Mouse (Mus musculus): ENCODE data around the gene Hoxb5.

The Hoxb5 gene

GRCm38 (mm10) chr11:96272024-96272921 is 30.9 kb upstream of the Hoxb5 start:
- DNase-seq (ENCODE audit: low spot score): no peak

- no peak for DNase-seq (ENCODE audit: low spot score)
Observed at GRCm38 (mm10) chr11:96274428-96274827, 28.7 kb upstream of the Hoxb5 start.

GRCm38 (mm10) chr11:96275896-96276295 is 27.2 kb upstream of the Hoxb5 start:
- DNase-seq (ENCODE audit: low spot score): no peak

GRCm38 (mm10) chr11:96277151-96278044 is 25.7 kb upstream of the Hoxb5 start:
- DNase-seq (ENCODE audit: low spot score): no peak

- no peak for DNase-seq (ENCODE audit: low spot score)
Observed at GRCm38 (mm10) chr11:96278324-96278723, 24.8 kb upstream of the Hoxb5 start.

GRCm38 (mm10) chr11:96278773-96279172 is 24.4 kb upstream of the Hoxb5 start:
- DNase-seq (ENCODE audit: low spot score): peak; percentile 79

GRCm38 (mm10) chr11:96279421-96280233 is 23.5 kb upstream of the Hoxb5 start:
- DNase-seq (ENCODE audit: low spot score): no peak

GRCm38 (mm10) chr11:96280399-96281378 is 22.4 kb upstream of the Hoxb5 start:
- DNase-seq (ENCODE audit: low spot score): no peak

- DNase-seq (ENCODE audit: low spot score): no peak
Observed at GRCm38 (mm10) chr11:96281396-96281795, 21.7 kb upstream of the Hoxb5 start.

GRCm38 (mm10) chr11:96281855-96282570 is 21.1 kb upstream of the Hoxb5 start, which contains the start of gene Hoxb8:
TSS of gene Hoxb8 (plus strand) at chr11:96281905.
- DNase-seq (ENCODE audit: low spot score): no peak

- no peak for DNase-seq (ENCODE audit: low spot score)
Observed at GRCm38 (mm10) chr11:96282795-96283430, 20.2 kb upstream of the Hoxb5 start.

- DNase-seq (ENCODE audit: low spot score): peak; percentile 37
Observed at GRCm38 (mm10) chr11:96284041-96284749, 18.9 kb upstream of the Hoxb5 start.

- peak; percentile 20 for DNase-seq (ENCODE audit: low spot score)
Observed at GRCm38 (mm10) chr11:96284774-96285734, 18.1 kb upstream of the Hoxb5 start.

- DNase-seq (ENCODE audit: low spot score): peak; percentile 58
Observed at GRCm38 (mm10) chr11:96285771-96286738, 17.1 kb upstream of the Hoxb5 start, which contains the start of gene Hoxb7. TSS of gene Hoxb7 (plus strand) at chr11:96286623.

GRCm38 (mm10) chr11:96286739-96287385 is 16.3 kb upstream of the Hoxb5 start:
- peak; percentile 38 for DNase-seq (ENCODE audit: low spot score)

GRCm38 (mm10) chr11:96287411-96287810 is 15.7 kb upstream of the Hoxb5 start:
- no peak for DNase-seq (ENCODE audit: low spot score)

All from ovary, postnatal 36 days (tissue).